Mouse (Mus musculus): ENCODE data around the gene Ripply1. TPM values are rescaled to one million over a fixed set of nuclear protein-coding genes. Genes with fewer than 3 reads are reported as not detected.
A peak's percentile ranks its signal among the peaks of the same experiment; 100 is the strongest.
"Not testable (repeated sequence)": the region's sequence is repeated elsewhere in the genome, so short reads cannot be mapped to it uniquely, and the experiment has no call there.

Gene Ripply1
- polyA plus RNA-seq, 1 experiment from 2014 or later, result not detected

GRCm38 (mm10) chrX:139779401-139779800 is 2.8 kb downstream of the Ripply1 start:
- Histone ChIP-seq H3K27ac (replicated peaks) (no peak overlapping the region), H3K4me2 (no peak overlapping the region), H3K4me3 (replicated peaks) (no peak overlapping the region), H3K4me1 (replicated peaks) (peaks cover 20% of the 10 kb centered on the region), H3K9me3 (replicated peaks) (no peaks in the 10 kb centered on the region), H3K36me3 (replicated peaks) (no peaks in the 10 kb centered on the region), H3K9ac (no peak overlapping the region), H3K27me3 (no peaks in the 10 kb centered on the region)
- WGBS (ENCODE audit: insufficient replicate concordance), result 64% methylated on average over 5 of the region's 5 CpGs
- ATAC-seq (ENCODE audit: insufficient read depth), result no peak

- Histone ChIP-seq H3K27me3 (no peaks in the 10 kb centered on the region), H3K36me3 (replicated peaks) (no peaks in the 10 kb centered on the region), H3K4me3 (replicated peaks) (no peak overlapping the region), H3K4me2 (no peak overlapping the region), H3K27ac (replicated peaks) (no peak overlapping the region), H3K9me3 (replicated peaks) (no peaks in the 10 kb centered on the region), H3K9ac (no peak overlapping the region), H3K4me1 (replicated peaks) (peaks cover 20% of the 10 kb centered on the region)
- no peak for ATAC-seq (ENCODE audit: insufficient read depth)
- 79% methylated on average over 1 of the region's 1 CpGs for WGBS (ENCODE audit: insufficient replicate concordance)
Measured at GRCm38 (mm10) chrX:139778886-139779285, 3.3 kb downstream of the Ripply1 start.

DNA sequence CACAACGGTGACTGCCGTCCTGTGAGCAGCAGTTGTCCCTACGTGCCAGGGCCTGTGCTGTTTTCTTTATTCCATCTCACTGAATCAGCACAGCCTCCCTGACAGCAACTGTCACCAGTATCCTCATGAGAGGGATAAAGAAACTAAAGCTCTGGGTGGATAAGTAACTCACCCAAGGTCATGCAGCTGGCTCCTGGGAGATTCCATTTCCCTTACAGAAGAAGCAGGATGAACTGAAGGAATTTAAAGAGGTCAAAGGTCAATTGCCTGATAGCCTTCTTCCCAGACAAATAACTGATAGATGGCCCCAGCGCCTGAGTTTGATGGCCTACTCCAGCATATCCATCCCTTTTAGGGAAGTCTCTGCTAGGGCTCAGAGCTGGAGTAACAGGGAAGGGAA is 4.8 kb downstream of the Ripply1 start:
- H3K4me3 ChIP-seq (replicated peaks), result no peak overlapping the region
- WGBS (ENCODE audit: insufficient replicate concordance), result 59% methylated on average over 4 of the region's 4 CpGs
- H3K9ac ChIP-seq, result no peak overlapping the region
- ATAC-seq (ENCODE audit: insufficient read depth), result no peak
- no peak overlapping the region for H3K4me2 ChIP-seq
- no peaks in the 10 kb centered on the region for H3K27me3 ChIP-seq
- no peak overlapping the region for H3K27ac ChIP-seq (replicated peaks)
- peaks cover 20% of the 10 kb centered on the region for H3K4me1 ChIP-seq (replicated peaks)
- no peaks in the 10 kb centered on the region for H3K36me3 ChIP-seq (replicated peaks)
- H3K9me3 ChIP-seq (replicated peaks), result no peaks in the 10 kb centered on the region

GRCm38 (mm10) chrX:139775084-139775612 is 7.0 kb downstream of the Ripply1 start:
- Histone ChIP-seq H3K27ac (replicated peaks) (no peak overlapping the region), H3K4me3 (replicated peaks) (no peak overlapping the region), H3K4me1 (replicated peaks) (peaks cover 1% of the 10 kb centered on the region; the same call in 1 of the 2 replicates), H3K27me3 (no peaks in the 10 kb centered on the region), H3K36me3 (replicated peaks) (no peaks in the 10 kb centered on the region), H3K9ac (no peak overlapping the region), H3K4me2 (no peak overlapping the region), H3K9me3 (replicated peaks) (no peaks in the 10 kb centered on the region)
- WGBS (ENCODE audit: insufficient replicate concordance), result 59% methylated on average over 7 of the region's 7 CpGs
- ATAC-seq (ENCODE audit: insufficient read depth), result no peak

DNA sequence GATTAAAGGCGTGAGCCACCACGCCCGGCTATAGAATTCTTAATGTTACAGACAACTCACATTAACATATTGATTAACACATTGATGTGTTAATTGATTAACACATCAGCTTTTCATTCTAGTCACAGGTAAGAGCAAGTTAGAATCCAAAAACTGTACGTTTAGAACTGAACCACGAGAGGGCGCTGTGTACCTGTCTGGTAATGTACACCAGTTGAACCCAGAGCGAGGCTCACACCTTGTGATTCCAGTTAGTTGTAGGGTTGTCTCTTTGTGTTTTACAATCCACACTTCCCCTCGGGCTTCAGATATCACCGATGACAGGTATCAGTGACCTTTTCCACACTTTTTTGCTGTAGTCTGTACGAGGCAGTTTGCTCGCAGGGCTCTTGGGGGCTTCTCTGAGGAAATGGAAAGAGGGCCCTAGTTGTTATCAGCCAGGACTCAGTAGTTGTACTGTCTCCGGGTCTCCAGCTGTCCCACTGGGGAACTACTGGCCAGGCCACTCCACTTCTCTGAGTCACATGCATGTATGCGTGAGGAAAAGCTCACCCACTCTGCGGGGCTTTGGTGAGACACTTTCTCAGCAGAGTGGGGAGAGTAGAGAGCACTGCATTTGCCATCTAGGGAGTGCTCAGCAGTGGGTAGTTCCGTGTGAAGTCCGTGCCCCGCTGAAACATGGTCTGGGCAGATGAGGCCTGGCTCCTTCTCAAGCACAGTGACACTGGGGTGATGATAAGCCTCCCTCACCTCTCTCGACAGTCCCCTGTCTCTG is 7.7 kb downstream of the Ripply1 start:
- Histone ChIP-seq H3K27ac (replicated peaks) (no peak overlapping the region), H3K4me1 (replicated peaks) (no peaks in the 10 kb centered on the region; the same call in 1 of the 2 replicates), H3K36me3 (replicated peaks) (no peaks in the 10 kb centered on the region), H3K9ac (no peak overlapping the region), H3K9me3 (replicated peaks) (no peaks in the 10 kb centered on the region), H3K4me3 (replicated peaks) (no peak overlapping the region), H3K27me3 (no peaks in the 10 kb centered on the region), H3K4me2 (peak overlapping the region; percentile 44)
- ATAC-seq (ENCODE audit: insufficient read depth), result peak; percentile 61; the same call in 1 of the 2 replicates
- 22% methylated on average over 18 of the region's 18 CpGs for WGBS (ENCODE audit: insufficient replicate concordance)

DNA sequence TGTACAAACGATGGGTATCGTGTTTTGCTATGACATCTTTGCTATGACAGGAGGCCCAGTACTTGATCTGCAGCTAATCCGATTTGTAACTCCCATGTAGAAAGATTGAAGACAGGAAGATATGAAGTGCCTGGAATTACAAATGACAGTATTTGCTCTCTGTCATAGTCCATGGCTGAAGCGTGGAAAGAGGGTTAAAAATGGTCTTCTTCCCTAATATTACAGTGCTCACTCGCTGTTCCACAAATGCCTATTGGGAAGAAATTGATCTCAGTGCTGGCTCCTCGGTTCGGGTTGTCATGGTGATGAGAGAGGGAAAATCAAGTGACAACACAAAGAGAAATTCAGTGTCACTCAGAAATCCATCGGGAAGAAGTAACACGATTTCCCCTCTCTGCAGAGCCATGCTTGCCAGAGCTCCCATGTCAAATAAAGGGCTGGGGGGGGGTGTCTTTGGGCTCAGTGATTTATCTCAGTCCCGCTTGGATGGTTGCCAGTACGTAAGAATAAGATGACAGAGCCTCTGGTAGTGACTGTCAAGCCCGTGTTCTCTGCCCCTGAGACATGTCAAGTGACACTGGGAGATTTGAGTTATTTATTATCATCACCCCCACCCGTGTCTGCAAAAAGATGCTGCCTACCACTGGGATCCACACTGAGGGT is 12.0 kb downstream of the Ripply1 start:
- Histone ChIP-seq H3K27ac (replicated peaks) (no peak overlapping the region), H3K36me3 (replicated peaks) (no peaks in the 10 kb centered on the region), H3K4me1 (replicated peaks) (no peaks in the 10 kb centered on the region; the same call in 1 of the 2 replicates), H3K27me3 (no peaks in the 10 kb centered on the region), H3K9ac (no peak overlapping the region), H3K4me2 (no peak overlapping the region), H3K9me3 (replicated peaks) (no peaks in the 10 kb centered on the region), H3K4me3 (replicated peaks) (no peak overlapping the region)
- WGBS (ENCODE audit: insufficient replicate concordance), result 64% methylated on average over 13 of the region's 13 CpGs
- ATAC-seq (ENCODE audit: insufficient read depth), result no peak

DNA sequence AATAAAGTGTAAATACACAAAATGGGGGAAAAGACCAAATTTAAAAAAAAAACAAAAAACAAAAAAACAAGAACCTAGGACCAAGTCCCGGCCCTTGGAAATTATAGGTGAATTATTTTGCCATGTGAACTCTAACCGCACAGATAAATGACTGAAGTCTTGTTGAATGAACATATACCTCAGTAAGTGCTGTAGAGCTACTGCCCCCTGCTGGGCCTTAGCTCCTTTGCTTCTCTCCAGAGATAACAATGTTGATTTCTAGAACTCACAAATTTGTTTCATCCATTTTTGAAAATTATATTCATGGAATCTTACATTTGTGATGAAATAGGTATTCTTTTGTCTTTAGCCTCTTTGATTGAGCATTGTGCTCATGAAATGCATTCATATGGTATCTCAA is 19.6 kb downstream of the Ripply1 start:
- Histone ChIP-seq H3K4me1 (replicated peaks) (no peaks in the 10 kb centered on the region), H3K27me3 (no peaks in the 10 kb centered on the region), H3K9me3 (replicated peaks) (no peaks in the 10 kb centered on the region), H3K36me3 (replicated peaks) (no peaks in the 10 kb centered on the region), H3K27ac (replicated peaks) (no peak overlapping the region), H3K9ac (no peak overlapping the region), H3K4me2 (no peak overlapping the region), H3K4me3 (replicated peaks) (no peak overlapping the region)
- ATAC-seq (ENCODE audit: insufficient read depth), result no peak
- 26% methylated on average over 2 of the region's 2 CpGs for WGBS (ENCODE audit: insufficient replicate concordance)

DNA sequence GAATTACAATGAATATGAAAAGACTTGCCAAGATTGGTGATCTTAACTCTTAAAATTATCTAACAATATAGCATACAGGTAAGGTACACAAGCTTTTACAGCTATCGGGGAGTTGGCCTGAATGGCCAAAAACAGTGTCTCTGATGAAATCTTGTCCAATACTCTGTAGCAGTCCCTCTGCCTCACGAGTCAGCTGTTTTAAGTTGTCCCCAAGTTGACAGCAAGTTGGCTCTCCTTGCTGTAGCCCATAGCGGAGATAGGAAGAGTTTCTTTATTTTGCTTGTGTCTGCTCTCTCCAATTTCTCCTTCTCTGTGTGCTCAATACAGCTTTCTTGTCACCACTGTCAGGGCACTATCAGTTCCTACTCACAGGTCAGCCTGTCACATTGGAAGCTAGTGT is 23.5 kb downstream of the Ripply1 start:
- not testable (repeated sequence) for H3K4me3 ChIP-seq (replicated peaks); H3K9me3 ChIP-seq (replicated peaks); ATAC-seq (ENCODE audit: insufficient read depth); H3K9ac ChIP-seq; H3K4me1 ChIP-seq (replicated peaks); H3K36me3 ChIP-seq (replicated peaks); H3K4me2 ChIP-seq; H3K27ac ChIP-seq (replicated peaks); H3K27me3 ChIP-seq
- WGBS (ENCODE audit: insufficient replicate concordance), result 72% methylated on average over 3 of the region's 3 CpGs

DNA sequence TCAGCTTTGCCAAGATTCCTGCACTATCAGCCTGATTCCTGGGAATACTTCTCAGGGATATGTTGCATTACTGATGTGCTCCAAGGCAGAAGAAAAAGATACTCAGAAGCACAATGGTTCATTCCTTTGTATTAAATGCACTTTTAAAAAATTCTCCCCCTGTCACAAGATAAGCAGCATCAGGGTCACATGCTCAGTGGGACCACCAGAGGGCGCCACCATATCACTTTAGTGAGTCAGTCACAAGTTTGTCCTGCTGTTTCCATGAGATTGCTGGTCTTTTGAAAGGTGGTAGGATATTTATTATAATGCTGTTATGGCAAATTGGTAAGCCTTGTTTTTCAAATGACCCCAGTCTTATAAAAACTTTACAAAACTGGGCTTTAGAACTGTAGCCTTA is 30.3 kb downstream of the Ripply1 start:
- no peak overlapping the region for H3K4me2 ChIP-seq
- no peaks in the 10 kb centered on the region for H3K9me3 ChIP-seq (replicated peaks)
- H3K36me3 ChIP-seq (replicated peaks), result no peaks in the 10 kb centered on the region
- ATAC-seq (ENCODE audit: insufficient read depth), result no peak
- no peaks in the 10 kb centered on the region for H3K27me3 ChIP-seq
- no peaks in the 10 kb centered on the region for H3K4me1 ChIP-seq (replicated peaks)
- no peak overlapping the region for H3K27ac ChIP-seq (replicated peaks)
- WGBS (ENCODE audit: insufficient replicate concordance), result 3% methylated on average over 1 of the region's 1 CpGs
- no peak overlapping the region for H3K4me3 ChIP-seq (replicated peaks)
- H3K9ac ChIP-seq, result no peak overlapping the region

DNA sequence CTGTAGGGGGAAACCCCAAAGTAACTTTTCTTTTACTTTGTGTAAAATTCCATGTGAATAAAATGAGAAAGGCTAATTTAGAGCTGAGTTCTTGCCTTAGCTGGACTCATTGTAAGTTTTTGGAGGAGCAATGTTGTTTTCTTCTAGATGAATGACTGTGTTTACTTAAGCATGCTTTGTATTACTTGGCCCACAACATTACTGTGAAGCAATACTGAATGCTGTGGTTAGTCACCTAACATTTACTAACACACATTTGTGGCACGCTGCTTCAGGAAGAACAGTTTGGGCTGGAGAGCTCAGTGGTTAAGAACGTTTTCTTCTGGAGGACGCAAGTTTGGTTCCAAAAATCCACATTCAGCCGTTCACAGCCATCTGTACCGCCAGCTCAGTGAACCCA is 45.1 kb downstream of the Ripply1 start:
- Histone ChIP-seq H3K4me1 (replicated peaks) (no peaks in the 10 kb centered on the region), H3K36me3 (replicated peaks) (no peaks in the 10 kb centered on the region), H3K27ac (replicated peaks) (no peak overlapping the region), H3K9ac (no peak overlapping the region), H3K4me3 (replicated peaks) (no peak overlapping the region), H3K27me3 (no peaks in the 10 kb centered on the region), H3K9me3 (replicated peaks) (no peaks in the 10 kb centered on the region), H3K4me2 (no peak overlapping the region)
- ATAC-seq (ENCODE audit: insufficient read depth), result no peak
- 67% methylated on average over 5 of the region's 5 CpGs for WGBS (ENCODE audit: insufficient replicate concordance)

DNA sequence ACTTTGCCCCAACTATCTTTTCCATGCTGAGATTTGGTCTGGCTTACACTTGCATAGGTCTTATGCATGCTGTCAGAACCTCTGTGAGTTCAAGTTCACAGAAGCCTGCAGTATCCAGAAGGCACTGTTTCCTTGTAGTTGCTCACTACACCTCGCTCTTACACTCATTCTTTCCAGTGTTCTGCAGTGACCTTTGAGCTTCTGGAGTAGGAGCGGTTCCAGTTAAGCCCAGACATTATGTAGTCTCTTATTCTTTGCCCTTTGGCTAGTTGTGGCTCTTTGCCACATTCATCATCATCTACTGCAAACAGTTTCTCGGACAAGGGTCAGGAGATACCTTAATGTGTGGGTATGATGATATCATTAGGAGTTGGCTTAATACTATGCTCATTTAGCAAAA is 51.6 kb downstream of the Ripply1 start:
- Histone ChIP-seq H3K27me3 (no peaks in the 10 kb centered on the region), H3K9ac (no peak overlapping the region), H3K4me1 (replicated peaks) (no peaks in the 10 kb centered on the region), H3K36me3 (replicated peaks) (no peaks in the 10 kb centered on the region), H3K9me3 (replicated peaks) (no peaks in the 10 kb centered on the region), H3K4me3 (replicated peaks) (no peak overlapping the region), H3K4me2 (no peak overlapping the region), H3K27ac (replicated peaks) (no peak overlapping the region)
- ATAC-seq (ENCODE audit: insufficient read depth), result no peak
- 67% methylated on average over 3 of the region's 3 CpGs for WGBS (ENCODE audit: insufficient replicate concordance)

Data from liver, embryonic 15.5 days (tissue).